Mouse (Mus musculus) testis, adult 2 months (tissue): ENCODE measurements around the gene Mreg. TPM values are rescaled to one million over a fixed set of nuclear protein-coding genes. Genes with fewer than 3 reads are reported as not detected.

Experiments
- H3K27ac ChIP-seq: fragments of 200-500 bp; 2 replicates; pipeline ENCODE4 v1.5.1; 2012; ENCODE audit warnings: low read depth, low read length; ENCODE audit not compliant: control insufficient read depth, insufficient read depth
- H3K27me3 ChIP-seq: fragments of 200-500 bp; 2 replicates; pipeline ENCODE4 v1.6.1; 2012; ENCODE audit warnings: mild to moderate bottlenecking, low read length, moderate library complexity; ENCODE audit not compliant: control insufficient read depth, insufficient read depth
- H3K36me3 ChIP-seq: fragments of 200-500 bp; 2 replicates; pipeline ENCODE4 v1.6.1; 2012; ENCODE audit warnings: mild to moderate bottlenecking, low read length; ENCODE audit not compliant: control insufficient read depth, insufficient read depth
- H3K4me1 ChIP-seq: fragments of 200-500 bp; 2 replicates; pipeline ENCODE4 v1.6.1; 2012; ENCODE audit warnings: low read length; ENCODE audit not compliant: control insufficient read depth, insufficient read depth
- H3K4me3 ChIP-seq: fragments of 200-500 bp; 2 replicates; pipeline ENCODE4 v1.5.1; 2012; ENCODE audit warnings: low read depth, mild to moderate bottlenecking, low read length, moderate library complexity, mixed read lengths; ENCODE audit not compliant: control insufficient read depth
- CTCF ChIP-seq: fragments of 200-500 bp; IDR thresholded peaks from 2 replicates; pipeline ENCODE4 v1.5.1; 2012; ENCODE audit warnings: low read depth, mild to moderate bottlenecking, inconsistent platforms, low read length, moderate library complexity; ENCODE audit not compliant: control insufficient read depth, insufficient read depth, insufficient replicate concordance
- POLR2A ChIP-seq: fragments of 200-500 bp; IDR thresholded peaks from 2 replicates; pipeline ENCODE4 v1.6.1; 2012; ENCODE audit warnings: low read depth, mild to moderate bottlenecking, inconsistent platforms, low read length, moderate library complexity; ENCODE audit not compliant: control insufficient read depth
- polyA plus RNA-seq: library from polyadenylated mRNA; depleted of rRNA; stranded (reverse); fragments of >200 nt; gene quantifications from 2 replicates; pipeline ENCODE4 v1.2.3, GENCODE M21; 2012

Mreg gene
- polyA plus RNA-seq, 1 experiment, result 8.1 TPM

DNA sequence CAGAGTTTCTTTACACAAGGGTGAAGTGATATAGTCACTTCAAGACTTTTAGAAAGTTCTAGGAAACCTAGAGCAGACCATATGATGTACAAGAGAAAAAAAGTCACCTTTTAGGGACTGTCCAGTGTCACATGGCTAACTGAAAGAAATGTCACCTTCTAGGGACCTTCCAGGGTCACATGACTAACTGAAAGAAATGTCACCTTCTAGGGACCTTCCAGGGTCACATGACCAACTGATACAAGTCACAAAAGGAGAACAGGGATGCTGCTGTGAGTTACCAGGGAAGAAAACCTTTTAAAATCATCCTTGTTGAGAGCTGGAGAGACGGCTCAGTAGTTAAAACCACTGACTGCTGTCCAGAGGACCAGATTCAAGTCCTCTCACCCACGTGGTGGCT is 10.0 kb downstream of the Mreg start:
- no peaks in the 10 kb centered on the region for H3K4me1 ChIP-seq
- H3K4me3 ChIP-seq, result no peak overlapping the region
- H3K27ac ChIP-seq, result no peak overlapping the region
- H3K36me3 ChIP-seq, result no peaks in the 10 kb centered on the region
- H3K27me3 ChIP-seq, result no peaks in the 10 kb centered on the region
- TF ChIP-seq CTCF (no peak), POLR2A (no peak)

DNA sequence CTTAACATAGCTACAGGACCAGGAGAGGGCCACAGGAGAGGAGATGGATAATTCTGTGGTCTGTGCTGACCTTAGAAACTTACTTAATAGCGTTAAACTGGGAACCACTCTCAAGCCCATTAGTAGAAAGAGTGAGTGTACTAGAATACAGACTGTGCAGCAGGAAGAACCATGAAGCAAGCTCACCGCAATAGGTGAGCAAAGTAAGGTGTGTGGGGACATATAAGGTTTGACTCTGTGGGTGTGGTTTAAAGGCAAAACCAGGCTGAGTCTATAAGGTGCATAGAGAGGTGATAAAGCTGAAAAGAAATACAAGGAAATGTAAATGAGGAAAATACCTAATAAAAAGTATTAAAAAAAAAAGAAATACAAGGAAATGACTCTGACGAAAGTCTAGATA is 11.0 kb downstream of the Mreg start:
- TF ChIP-seq POLR2A (no peak), CTCF (no peak)
- H3K36me3 ChIP-seq, result no peaks in the 10 kb centered on the region
- H3K4me1 ChIP-seq, result no peaks in the 10 kb centered on the region
- no peaks in the 10 kb centered on the region for H3K27me3 ChIP-seq
- no peak overlapping the region for H3K27ac ChIP-seq
- H3K4me3 ChIP-seq, result no peak overlapping the region

DNA sequence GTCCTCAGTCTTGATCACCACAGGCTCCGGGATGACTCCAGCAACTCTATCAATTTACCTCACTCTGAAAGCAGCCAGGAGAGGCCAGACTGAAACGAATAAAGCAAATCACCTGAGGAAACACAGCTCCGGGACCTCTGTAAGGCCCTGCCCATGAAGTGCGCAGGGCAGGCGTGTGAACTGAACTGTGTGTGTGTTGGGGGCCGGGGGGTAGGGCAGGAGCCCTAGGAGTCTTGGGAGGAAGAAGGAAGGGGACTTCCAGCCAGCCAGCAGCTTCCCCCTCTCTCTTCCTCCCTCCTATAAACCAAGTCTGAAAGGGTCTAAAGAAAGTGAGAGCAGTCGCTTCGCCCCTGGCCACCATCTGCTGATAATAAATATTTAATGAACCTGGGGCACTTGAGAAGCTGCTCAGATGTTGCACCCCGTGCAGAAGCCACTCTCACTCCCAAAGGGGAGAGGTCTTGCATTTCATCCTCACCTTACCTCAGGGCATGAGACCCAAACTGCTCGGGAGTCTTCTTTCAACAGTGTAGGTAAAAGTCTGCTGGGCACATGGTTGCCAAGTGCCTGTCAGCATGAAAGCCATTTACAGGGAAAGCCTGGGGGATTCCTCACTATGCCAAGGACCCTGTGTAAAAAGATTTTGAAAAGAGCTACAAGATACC is 13.8 kb downstream of the Mreg start:
- H3K27ac ChIP-seq, result no peak overlapping the region
- H3K4me3 ChIP-seq, result no peak overlapping the region
- no peaks in the 10 kb centered on the region for H3K36me3 ChIP-seq
- TF ChIP-seq CTCF, result no peak
- no peak for TF ChIP-seq POLR2A
- H3K27me3 ChIP-seq, result no peaks in the 10 kb centered on the region
- H3K4me1 ChIP-seq, result no peaks in the 10 kb centered on the region

- no peaks in the 10 kb centered on the region for H3K4me1 ChIP-seq
- TF ChIP-seq POLR2A, result no peak
- TF ChIP-seq CTCF, result no peak
- no peak overlapping the region for H3K4me3 ChIP-seq
- no peaks in the 10 kb centered on the region for H3K27me3 ChIP-seq
- no peak overlapping the region for H3K27ac ChIP-seq
- H3K36me3 ChIP-seq, result no peaks in the 10 kb centered on the region
These were observed 15.3 kb downstream of the Mreg start for GRCm38 (mm10) chr1:72196626-72197359.

DNA sequence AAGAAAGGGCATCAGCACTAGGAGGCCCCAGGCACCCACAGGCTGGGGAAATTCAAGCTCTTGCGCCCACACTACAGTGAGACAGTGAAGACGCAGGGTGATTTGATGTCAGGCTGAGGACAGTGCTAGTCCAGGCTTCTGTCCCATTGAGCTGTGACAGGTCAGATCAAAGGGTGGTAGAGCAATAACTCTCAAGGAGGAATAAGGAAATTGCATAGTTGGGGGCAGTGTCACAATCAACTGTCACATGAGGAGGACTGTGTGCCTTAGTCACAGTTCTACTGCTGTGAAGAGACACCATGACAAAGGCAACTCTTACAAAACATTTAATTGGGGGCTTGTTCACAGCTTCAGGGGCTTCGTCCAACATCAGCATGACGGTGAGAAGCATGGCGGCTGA is 16.0 kb downstream of the Mreg start:
- Histone ChIP-seq H3K36me3 (no peaks in the 10 kb centered on the region), H3K27me3 (no peaks in the 10 kb centered on the region), H3K27ac (no peak overlapping the region)

GRCm38 (mm10) chr1:72191449-72191848 is 20.7 kb downstream of the Mreg start:
- Histone ChIP-seq H3K4me1 (no peaks in the 10 kb centered on the region), H3K36me3 (no peaks in the 10 kb centered on the region), H3K27me3 (no peaks in the 10 kb centered on the region), H3K27ac (no peak overlapping the region), H3K4me3 (no peak overlapping the region)
- TF ChIP-seq POLR2A, result no peak
- no peak for TF ChIP-seq CTCF

More for the DNA sequence above, 16.0 kb downstream of the Mreg start:
- no peaks in the 10 kb centered on the region for H3K4me1 ChIP-seq
- TF ChIP-seq POLR2A (no peak), CTCF (no peak)
- no peak overlapping the region for H3K4me3 ChIP-seq

DNA sequence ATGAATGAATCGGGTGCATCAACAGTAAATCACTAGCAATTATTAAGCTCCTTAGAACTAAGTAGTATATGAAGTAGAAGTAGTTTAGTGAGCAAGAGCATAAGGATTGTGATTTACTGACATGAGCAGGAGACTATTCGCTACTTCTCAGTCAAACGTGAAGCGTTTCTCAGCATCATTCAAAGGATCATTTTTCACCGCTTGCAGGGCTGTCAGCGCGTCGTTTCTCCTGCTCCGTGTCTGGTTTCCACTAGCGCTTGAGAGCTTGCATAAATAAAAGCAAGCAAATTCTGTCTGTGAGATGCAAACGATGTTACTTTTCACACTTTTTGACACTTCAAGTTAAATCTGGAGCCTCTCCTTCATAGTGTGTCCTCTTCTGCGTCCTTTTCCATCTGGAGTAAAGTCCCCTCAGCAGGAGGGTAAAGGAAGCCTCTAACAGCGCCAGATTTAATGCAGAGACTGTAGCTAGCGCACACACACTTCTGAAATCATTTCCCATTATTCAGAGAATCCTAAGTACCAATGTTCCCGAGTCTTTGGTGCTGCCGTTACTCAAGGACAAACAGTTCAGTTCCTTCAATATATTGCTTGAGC is 23.9 kb downstream of the Mreg start:
- no peak overlapping the region for H3K4me3 ChIP-seq
- TF ChIP-seq POLR2A (no peak), CTCF (no peak)
- H3K27ac ChIP-seq, result no peak overlapping the region
- H3K27me3 ChIP-seq, result no peaks in the 10 kb centered on the region
- no peaks in the 10 kb centered on the region for H3K36me3 ChIP-seq
- H3K4me1 ChIP-seq, result no peaks in the 10 kb centered on the region
